Mouse (Mus musculus) bone marrow macrophage, adult 2 months (primary cell): ENCODE data around the gene Ifitm2. TPM values are rescaled to one million over a fixed set of nuclear protein-coding genes. Genes with fewer than 3 reads are reported as not detected.

Experiments used
- H3K27ac ChIP-seq: 2 replicates; pipeline ENCODE4 v1.5.1; 2012; ENCODE audit warnings: low read depth, low read length; ENCODE audit not compliant: insufficient read depth
- H3K4me1 ChIP-seq: 2 replicates; pipeline ENCODE4 v1.6.1; 2012; ENCODE audit warnings: low read length; ENCODE audit not compliant: control insufficient read depth, insufficient read depth
- H3K4me3 ChIP-seq: 2 replicates; pipeline ENCODE4 v1.5.1; 2012; ENCODE audit warnings: mild to moderate bottlenecking, low read length, moderate library complexity; ENCODE audit not compliant: insufficient read depth
- CTCF ChIP-seq: IDR thresholded peaks from 2 replicates; pipeline ENCODE4 v1.5.1; 2012; ENCODE audit warnings: low read depth, mild to moderate bottlenecking, low read length, moderate library complexity
- POLR2A ChIP-seq: IDR thresholded peaks from 2 replicates; pipeline ENCODE4 v1.6.1; 2012; ENCODE audit warnings: mild to moderate bottlenecking, low read depth, low read length, borderline replicate concordance
- polyA plus RNA-seq: library from polyadenylated mRNA; stranded (reverse); fragments of >200 nt; gene quantifications from 2 replicates; pipeline ENCODE4 v1.2.4, GENCODE M21; 2012; ENCODE audit not compliant: missing spikeins, insufficient read depth, insufficient read length

Gene Ifitm2
- polyA plus RNA-seq, 1 experiment, result 1,645 TPM

- H3K4me1 ChIP-seq, result peaks cover 2% of the 10 kb centered on the region; the same call in 1 of the 2 replicates
- H3K4me3 ChIP-seq, result no peak overlapping the region
- TF ChIP-seq POLR2A, result no peak
- TF ChIP-seq CTCF, result no peak
- no peak overlapping the region for H3K27ac ChIP-seq
These were observed 32.6 kb downstream of the Ifitm2 start for GRCm38 (mm10) chr7:140923070-140923775.

GRCm38 (mm10) chr7:140922398-140923069 lies 33.3 kb downstream of the Ifitm2 start:
- Histone ChIP-seq H3K27ac (no peak overlapping the region), H3K4me3 (peak overlapping the region; percentile 45), H3K4me1 (peaks cover 3% of the 10 kb centered on the region; the same call in 1 of the 2 replicates)
- TF ChIP-seq POLR2A (no peak), CTCF (no peak)

- no peak overlapping the region for H3K4me3 ChIP-seq
- no peak for TF ChIP-seq CTCF
- no peak for TF ChIP-seq POLR2A
These were observed 34.4 kb downstream of the Ifitm2 start for GRCm38 (mm10) chr7:140921225-140921975.

GRCm38 (mm10) chr7:140920418-140921029 lies 35.3 kb downstream of the Ifitm2 start, which contains the start of gene Nlrp6:
Gene Nlrp6 (plus strand): TSS chr7:140920902.
- Histone ChIP-seq H3K4me3 (no peak within 1 kb of the TSS), H3K4me1 (peaks cover 5% of the 10 kb centered on the region), H3K27ac (no peak within 1 kb of the TSS)
- TF ChIP-seq CTCF (no peak), POLR2A (no peak)

More at GRCm38 (mm10) chr7:140921225-140921975, 34.4 kb downstream of the Ifitm2 start:
- Histone ChIP-seq H3K27ac (no peak overlapping the region), H3K4me1 (peaks cover 5% of the 10 kb centered on the region)

GRCm38 (mm10) chr7:140919911-140920310 lies 35.9 kb downstream of the Ifitm2 start:
- no peak overlapping the region for H3K4me3 ChIP-seq
- no peak overlapping the region for H3K27ac ChIP-seq
- H3K4me1 ChIP-seq, result peaks cover 5% of the 10 kb centered on the region
- TF ChIP-seq CTCF (no peak), POLR2A (no peak)

GRCm38 (mm10) chr7:140914031-140914690 lies 41.6 kb downstream of the Ifitm2 start:
- Histone ChIP-seq H3K4me1 (peaks cover 12% of the 10 kb centered on the region), H3K4me3 (no peak overlapping the region), H3K27ac (no peak overlapping the region)
- no peak for TF ChIP-seq POLR2A
- TF ChIP-seq CTCF, result no peak

- H3K4me1 ChIP-seq, result peaks cover 10% of the 10 kb centered on the region
- no peak overlapping the region for H3K4me3 ChIP-seq
- TF ChIP-seq POLR2A, result no peak
- TF ChIP-seq CTCF, result no peak
- H3K27ac ChIP-seq, result no peak overlapping the region
These were observed 42.8 kb downstream of the Ifitm2 start for GRCm38 (mm10) chr7:140912846-140913482.

- no peak overlapping the region for H3K4me3 ChIP-seq
- no peak overlapping the region for H3K27ac ChIP-seq
- no peak for TF ChIP-seq CTCF
- no peak for TF ChIP-seq POLR2A
- H3K4me1 ChIP-seq, result peaks cover 10% of the 10 kb centered on the region
These were observed 43.5 kb downstream of the Ifitm2 start for GRCm38 (mm10) chr7:140912293-140912692.

- H3K4me3 ChIP-seq, result peak overlapping the region; percentile 51
- H3K27ac ChIP-seq, result no peak overlapping the region
- peak; percentile 68 for TF ChIP-seq CTCF
- no peak for TF ChIP-seq POLR2A
- peaks cover 8% of the 10 kb centered on the region for H3K4me1 ChIP-seq
These were observed 47.1 kb downstream of the Ifitm2 start for GRCm38 (mm10) chr7:140908634-140909107.
